Mouse (Mus musculus): ENCODE data around the gene Vmn2r97. TPM values are rescaled to one million over a fixed set of nuclear protein-coding genes. Genes with fewer than 3 reads are reported as not detected.

Vmn2r97 gene
- not detected for polyA plus RNA-seq (2014; fragmentation: Illumina TruSeq; extraction: RNeasy Lipid Tissue Mini Kit (QIAGEN cat#74804); ENCODE audit: low read depth, low replicate concordance)

DNA sequence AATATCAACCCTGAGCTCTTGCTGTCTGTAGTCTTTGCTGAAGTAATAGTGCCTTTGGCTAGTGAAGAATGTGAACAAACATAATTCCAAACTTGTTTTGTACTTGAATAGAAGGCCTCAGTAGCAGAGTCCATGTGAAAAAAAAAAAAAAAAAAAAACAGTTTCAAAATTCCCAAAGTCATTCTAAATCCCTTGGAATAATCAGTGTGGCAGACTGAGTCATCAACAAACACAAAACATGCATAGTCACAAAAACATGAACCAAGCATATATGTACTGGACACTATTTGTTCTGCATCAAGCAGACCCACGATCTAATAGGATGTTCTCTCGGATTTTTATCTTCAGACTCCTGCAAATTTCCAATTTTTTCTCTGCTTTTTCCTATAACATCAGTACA lies at the start of gene Vmn2r97:
TSS of gene Vmn2r97 (plus strand) at position 301 of the 400 bp plus-strand sequence.

Other genes starting within 250 kb of the Vmn2r97 start
- gene Vmn2r98, start 139.2 kb downstream of the Vmn2r97 start, polyA plus RNA-seq (2014; fragmentation: Illumina TruSeq; extraction: RNeasy Lipid Tissue Mini Kit (QIAGEN cat#74804); ENCODE audit: low read depth, low replicate concordance) = not detected

All from adipose tissue, adult 10 weeks (tissue).